Mouse (Mus musculus): Measurements from ENCODE around the gene Macrod1.

- TF ChIP-seq CTCF (IDR thresholded peaks at IDR 0.05; ENCODE audit: control insufficient read depth, insufficient read depth, low read length): no peak
- TF ChIP-seq POLR2A (IDR thresholded peaks at IDR 0.05; ENCODE audit: borderline replicate concordance, control insufficient read depth, low read depth, low read length): no peak
Measured at GRCm38 (mm10) chr19:7148096-7148495, 91.5 kb downstream of the Macrod1 start.
